Mouse (Mus musculus) small intestine, adult 10 weeks (tissue): ENCODE measurements around the gene Lypd5. TPM values are rescaled to one million over a fixed set of nuclear protein-coding genes. Genes with fewer than 3 reads are reported as not detected.

Source experiments
- polyA plus RNA-seq: library from polyadenylated mRNA; stranded (reverse); fragments of 350-450 nt; fragmentation: Illumina TruSeq; extraction: RNeasy Lipid Tissue Mini Kit (QIAGEN cat#74804); gene quantifications from one replicate; pipeline ENCODE4 v1.2.3, GENCODE M21; 2014; ENCODE audit warnings: low replicate concordance

The Lypd5 gene
- not detected for polyA plus RNA-seq

GRCm38 (mm10) chr7:24348896-24349295 is at the start of gene Lypd5:
Lypd5 (plus strand) TSS chr7:24349196.

GRCm38 (mm10) chr7:24300771-24301282 is 48.2 kb upstream of the Lypd5 start, which contains the start of gene Zfp61:
Zfp61 (minus strand) TSS chr7:24301232.

GRCm38 (mm10) chr7:24316567-24317092 is 32.4 kb upstream of the Lypd5 start, which contains the start of gene Zfp94:
Zfp94 (minus strand) TSS chr7:24316666.

GRCm38 (mm10) chr7:24333304-24333986 is 15.6 kb upstream of the Lypd5 start, which contains the start of gene Tescl:
Tescl (minus strand) TSS chr7:24333936.

GRCm38 (mm10) chr7:24369731-24370541 is 20.9 kb downstream of the Lypd5 start, which contains the start of gene Kcnn4:
Kcnn4 (plus strand) TSS chr7:24370263.

GRCm38 (mm10) chr7:24399256-24400081 is 50.5 kb downstream of the Lypd5 start, which contains the start of gene Smg9:
Smg9 (plus strand) TSS chr7:24399619.

Other genes starting within 250 kb of the Lypd5 start
- 1.0 TPM for gene Zfp112, start 236.9 kb upstream of the Lypd5 start, polyA plus RNA-seq
- 4.6 TPM for gene Zfp235, start 215.0 kb upstream of the Lypd5 start, polyA plus RNA-seq
- 0.11 TPM for gene Zfp114, start 174.1 kb upstream of the Lypd5 start, polyA plus RNA-seq
- 3.9 TPM for gene Zfp111, start 137.8 kb upstream of the Lypd5 start, polyA plus RNA-seq
- 1.0 TPM for gene Zfp109, start 111.6 kb upstream of the Lypd5 start, polyA plus RNA-seq
- gene Zfp108, start 94.4 kb upstream of the Lypd5 start, polyA plus RNA-seq = 2.0 TPM
- gene Zfp93, start 78.8 kb upstream of the Lypd5 start, polyA plus RNA-seq = 2.7 TPM
- 2.2 TPM for gene Zfp61, start 48.0 kb upstream of the Lypd5 start, polyA plus RNA-seq
- 0.85 TPM for gene Zfp94, start 32.5 kb upstream of the Lypd5 start, polyA plus RNA-seq
- not detected for gene Tescl, start 15.3 kb upstream of the Lypd5 start, polyA plus RNA-seq
- gene Kcnn4, start 21.1 kb downstream of the Lypd5 start, polyA plus RNA-seq = 0.11 TPM
- gene Smg9, start 50.4 kb downstream of the Lypd5 start, polyA plus RNA-seq = 0.33 TPM
- not detected for gene Irgc1, start 103.1 kb downstream of the Lypd5 start, polyA plus RNA-seq
- 0.30 TPM for gene Plaur, start 113.3 kb downstream of the Lypd5 start, polyA plus RNA-seq
- not detected for gene Cadm4, start 132.8 kb downstream of the Lypd5 start, polyA plus RNA-seq
- not detected for gene Zfp428, start 157.8 kb downstream of the Lypd5 start, polyA plus RNA-seq
- not detected for gene AC161166.1, start 163.3 kb downstream of the Lypd5 start, polyA plus RNA-seq
- gene Irgq, start 181.5 kb downstream of the Lypd5 start, polyA plus RNA-seq = 4.3 TPM
- gene Pinlyp, start 196.9 kb downstream of the Lypd5 start, polyA plus RNA-seq = not detected
- 1.2 TPM for gene Xrcc1, start 197.1 kb downstream of the Lypd5 start, polyA plus RNA-seq
- gene Ethe1, start 238.3 kb downstream of the Lypd5 start, polyA plus RNA-seq = 0.48 TPM
- gene Zfp575, start 238.4 kb downstream of the Lypd5 start, polyA plus RNA-seq = not detected